ENCODE assay signal across 19 mouse cellular contexts in genomic region chr15:91608811-91609210, GRCm38 (mm10). TPM values are rescaled to one million over a fixed set of nuclear protein-coding genes. Genes with fewer than 3 reads are reported as not detected.
"Had no signal": no experiment of that assay in that cellular context is flagged by ENCODE, and none has a peak within 500 bp of the region (broad histone marks: within the 10 kb centered on the region; RNA-seq: fewer than 3 reads in every experiment).

No protein-coding gene starts in this region.

- H3K27ac ChIP-seq: midbrain, embryonic 10.5 days; midbrain, embryonic 12.5 days; neural tube, embryonic 13.5 days; neural tube, embryonic 15.5 days; stomach, embryonic 15.5 days; stomach, postnatal 0 days had no signal

- DNase-seq: lung, adult 18-20 months; lung, embryonic 14.5 days; lung, postnatal 10 days; lung, postnatal 4 days; midbrain, embryonic 14.5 days; retina, postnatal 1 day; right cerebral cortex, postnatal 14 days; thymus, adult 2 months; thymus, postnatal 25 days; thymus, postnatal 4 days had no signal

- H3K9me3 ChIP-seq: midbrain, embryonic 10.5 days; midbrain, embryonic 12.5 days; neural tube, embryonic 13.5 days; neural tube, embryonic 15.5 days; stomach, embryonic 15.5 days had no signal

- H3K4me3 ChIP-seq: midbrain, embryonic 10.5 days; midbrain, embryonic 12.5 days; myocyte; neural tube, embryonic 13.5 days; neural tube, embryonic 15.5 days; stomach, embryonic 15.5 days had no signal

- H3K27me3 ChIP-seq: midbrain, embryonic 12.5 days; neural tube, embryonic 13.5 days; neural tube, embryonic 15.5 days; stomach, embryonic 15.5 days had no signal

- H3K36me3 ChIP-seq: midbrain, embryonic 10.5 days; midbrain, embryonic 12.5 days; neural tube, embryonic 13.5 days; neural tube, embryonic 15.5 days; stomach, embryonic 15.5 days had no signal

- H3K4me2 ChIP-seq: lung, embryonic 14.5 days; midbrain, embryonic 12.5 days; neural tube, embryonic 13.5 days; neural tube, embryonic 15.5 days; stomach, embryonic 15.5 days had no signal

- H3K9ac ChIP-seq: lung, embryonic 14.5 days; midbrain, embryonic 12.5 days; neural tube, embryonic 13.5 days; neural tube, embryonic 15.5 days; stomach, embryonic 15.5 days had no signal

- H3K4me1 ChIP-seq: midbrain, embryonic 10.5 days; midbrain, embryonic 12.5 days; neural tube, embryonic 13.5 days; stomach, embryonic 15.5 days had no signal

- ATAC-seq: midbrain, embryonic 16.5 days had no signal

RNA-seq across cellular contexts. Expression of gene Slc2a13, which starts 35.8 kb away (rescaled TPM):
- total RNA-seq: megakaryocyte-erythroid progenitor cell, adult 5-6 weeks had no signal
